ENCODE assay signal across 8 mouse cellular contexts in genomic region chr6:83086121-83087035, GRCm38 (mm10). TPM values are rescaled to one million over a fixed set of nuclear protein-coding genes. Genes with fewer than 3 reads are reported as not detected.
DNase-seq lines count a peak whose midpoint lies in the region; ATAC-seq and TF ChIP-seq lines count a peak whose summit lies in the region.

TSS of gene Lbx2 (plus strand) at chr6:83086367.

- H3K36me3 ChIP-seq in heart, embryonic 14.5 days (ENCODE audit: control insufficient read depth, insufficient read depth, low read length) = peaks cover 8% of the 10 kb centered on the region; the same call in 1 of the 2 replicates
- H3K36me3 ChIP-seq in ES-E14 (ENCODE audit: control insufficient read depth, insufficient read depth, low read length, poor library complexity, severe bottlenecking) = no peaks in the 10 kb centered on the region; the same call in 1 of the 2 replicates
- peaks cover 9% of the 10 kb centered on the region for H3K36me3 ChIP-seq in embryonic facial prominence, embryonic 15.5 days
- peaks cover 6% of the 10 kb centered on the region; the same call in 1 of the 2 replicates for H3K36me3 ChIP-seq in liver, embryonic 15.5 days (replicated peaks)

- H3K4me3 ChIP-seq in heart, embryonic 14.5 days (ENCODE audit: control insufficient read depth in 1 of 2, insufficient read depth in 1 of 2, low read depth in 1 of 2, low read length in 2 of 2) = peak within 1 kb of the TSS; percentile 26 to 28
- peak within 1 kb of the TSS; percentile 48 to 61 for H3K4me3 ChIP-seq in ES-E14 (ENCODE audit: insufficient read depth in 1 of 2, low read depth in 1 of 2, low read length in 2 of 2, poor library complexity in 1 of 2, severe bottlenecking in 1 of 2)
- peak within 1 kb of the TSS; percentile 28 for H3K4me3 ChIP-seq in embryonic facial prominence, embryonic 15.5 days (replicated peaks)
- H3K4me3 ChIP-seq in liver, embryonic 15.5 days (replicated peaks) = 0 out of 2 replicates have a peak within 1 kb of the TSS, but pooled peaks have one; percentile 17

- 2% methylated on average over 42 of the region's 42 CpGs for WGBS in heart, embryonic 14.5 days
- WGBS in embryonic facial prominence, embryonic 15.5 days = 6% methylated on average over 41 of the region's 42 CpGs
- WGBS in liver, embryonic 15.5 days (ENCODE audit: insufficient replicate concordance) = 4% methylated on average over 42 of the region's 42 CpGs

- peak within 1 kb of the TSS; percentile 44; the same call in 1 of the 2 replicates for H3K9ac ChIP-seq in heart, embryonic 14.5 days (ENCODE audit: low read length)
- H3K9ac ChIP-seq in ES-E14 (ENCODE audit: insufficient read depth, low read depth, low read length, poor library complexity, severe bottlenecking) = peak within 1 kb of the TSS; percentile 42; the same call in 1 of the 2 replicates
- H3K9ac ChIP-seq in embryonic facial prominence, embryonic 15.5 days = no peak within 1 kb of the TSS
- H3K9ac ChIP-seq in liver, embryonic 15.5 days = no peak within 1 kb of the TSS

- in situ Hi-C loops in ES-E14 (cut with MboI; ENCODE audit: low sequenced_read_pairs in 2 of 2, unreplicated experiment in 2 of 2) = no loop called here

- peaks cover 88% of the 10 kb centered on the region for H3K27me3 ChIP-seq in heart, embryonic 14.5 days (ENCODE audit: control insufficient read depth, insufficient read depth, low read length)
- H3K27me3 ChIP-seq in embryonic facial prominence, embryonic 15.5 days = peaks cover 81% of the 10 kb centered on the region
- H3K27me3 ChIP-seq in liver, embryonic 15.5 days = peaks cover 92% of the 10 kb centered on the region

- H3K4me1 ChIP-seq in heart, embryonic 14.5 days (ENCODE audit: control insufficient read depth in 2 of 2, insufficient read depth in 2 of 2, low read length in 2 of 2) = peaks cover 5 to 18% of the 10 kb centered on the region in 2 experiments; a peak in 3 of 4 replicates
- peaks cover 0 to 2% of the 10 kb centered on the region in 2 experiments; a peak in 1 of 4 replicates for H3K4me1 ChIP-seq in ES-E14 (ENCODE audit: control insufficient read depth in 2 of 2, insufficient read depth in 2 of 2, low read length in 2 of 2, poor library complexity in 1 of 2)
- H3K4me1 ChIP-seq in embryonic facial prominence, embryonic 15.5 days = peaks cover 19% of the 10 kb centered on the region
- H3K4me1 ChIP-seq in liver, embryonic 15.5 days (replicated peaks) = peaks cover 12% of the 10 kb centered on the region; the same call in 1 of the 2 replicates

- no peak for DNase-seq in heart, postnatal 25 days (ENCODE audit: low spot score)
- DNase-seq in ES-E14 (ENCODE audit: low read depth, low spot score) = no peak
- DNase-seq in right cerebral cortex, postnatal 10 days (ENCODE audit: low spot score in 2 of 2) = no peak
- DNase-seq in urinary bladder, adult 2 months (ENCODE audit: low spot score) = no peak

- no peak within 1 kb of the TSS for H3K27ac ChIP-seq in heart, embryonic 14.5 days (replicated peaks in 1 of 2; ENCODE audit: control insufficient read depth in 1 of 2, insufficient read depth in 1 of 2, low read depth in 2 of 2, low read length in 2 of 2)
- H3K27ac ChIP-seq in ES-E14 (ENCODE audit: insufficient read depth, low read depth, low read length, poor library complexity, severe bottlenecking) = no peak within 1 kb of the TSS
- no peak within 1 kb of the TSS for H3K27ac ChIP-seq in embryonic facial prominence, embryonic 15.5 days (replicated peaks)
- H3K27ac ChIP-seq in liver, embryonic 15.5 days (replicated peaks) = no peak within 1 kb of the TSS

- H3K4me2 ChIP-seq in heart, embryonic 14.5 days (ENCODE audit: low read length) = peak within 1 kb of the TSS; percentile 57
- peak within 1 kb of the TSS; percentile 38 for H3K4me2 ChIP-seq in embryonic facial prominence, embryonic 15.5 days (replicated peaks)
- H3K4me2 ChIP-seq in liver, embryonic 15.5 days = peak within 1 kb of the TSS; percentile 44

- no peak for ATAC-seq in heart, embryonic 14.5 days (ENCODE audit: insufficient number of reproducible peaks, insufficient read depth, low FRiP score, low read depth)
- ATAC-seq in embryonic facial prominence, embryonic 15.5 days (ENCODE audit: insufficient number of reproducible peaks, low FRiP score, low TSS enrichment, low read depth) = no peak
- no peak for ATAC-seq in liver, embryonic 15.5 days (ENCODE audit: insufficient read depth)
- no peak for ATAC-seq in erythroblast, adult 5-6 weeks (replicated peaks; ENCODE audit: low FRiP score, poor library complexity, severe bottlenecking)

- intact Hi-C loops in heart, postnatal 25 days (cut with DNase I) = no loop called here

- no peaks in the 10 kb centered on the region for H3K9me3 ChIP-seq in heart, embryonic 14.5 days (ENCODE audit: control insufficient read depth, low read length)
- no peaks in the 10 kb centered on the region for H3K9me3 ChIP-seq in ES-E14 (ENCODE audit: control insufficient read depth, insufficient read depth, low read depth, low read length)
- no peaks in the 10 kb centered on the region for H3K9me3 ChIP-seq in embryonic facial prominence, embryonic 15.5 days (replicated peaks)
- H3K9me3 ChIP-seq in liver, embryonic 15.5 days (replicated peaks) = no peaks in the 10 kb centered on the region

TF ChIP-seq in ES-E14, 5 proteins besides CTCF, POLR2A, EP300 and RAD21:
- TF ChIP-seq CHD2 (IDR thresholded peaks at IDR 0.05; ENCODE audit: low read depth, low read length) (no peak), ZC3H11A (IDR thresholded peaks at IDR 0.05; ENCODE audit: borderline replicate concordance, low read depth, low read length) (no peak), MAFK (IDR thresholded peaks at IDR 0.05; ENCODE audit: insufficient read depth, low read depth, low read length) (no peak), ZNF384 (IDR thresholded peaks at IDR 0.05; ENCODE audit: low read depth, low read length) (no peak), HCFC1 (IDR thresholded peaks at IDR 0.05; ENCODE audit: borderline replicate concordance, insufficient read depth, low read length) (no peak)

RNA-seq across cellular contexts. Expression of gene Lbx2, which starts in this region (rescaled TPM):
- 0.28 TPM in 1 of 2 replicates, not detected in the other for polyA plus RNA-seq in heart, embryonic 14.5 days (2014; fragmentation: Nextera tagmentation; extraction: Ambion mirVana)
- 1 to 10 TPM; 1.3 TPM for total RNA-seq in heart, postnatal 25 days (2021)
- total RNA-seq in ES-E14 (2012; rRNA removed) = 0.42 and 0.62 TPM in 2 replicates
- polyA plus RNA-seq in embryonic facial prominence, embryonic 15.5 days (2015; fragmentation: Nextera tagmentation; extraction: Ambion mirVana) = 0.59 and 0.99 TPM in 2 replicates
- 0.38 and 0.39 TPM in 2 replicates for polyA plus RNA-seq in liver, embryonic 15.5 days (2015; fragmentation: Nextera tagmentation; extraction: Ambion mirVana)
- total RNA-seq in erythroblast, adult 5-6 weeks (2015; ENCODE audit: low replicate concordance) = not detected in 2 replicates
- total RNA-seq in erythroblast, adult 5-6 weeks (2017; ENCODE audit: low replicate concordance) = not detected in 2 replicates
- polyA plus RNA-seq in urinary bladder, adult 2 months (2012; rRNA removed) = 0.84 and 1.0 TPM in 2 replicates

Comparison
In these comparisons a context has a peak if more than half of its experiments do, and no peak if none do; other contexts are left out.
1. H3K9ac ChIP-seq: peak in heart, embryonic 14.5 days (single experiment) and ES-E14 (single experiment); none in embryonic facial prominence, embryonic 15.5 days (single experiment) and liver, embryonic 15.5 days (single experiment).
2. Peak in every context shown above with its lines, with median percentiles within 50 percentile points of each other: H3K4me2 ChIP-seq and H3K4me3 ChIP-seq.